Mouse (Mus musculus) testis, adult 2 months (tissue): ENCODE measurements around the gene Kras.

ENCODE experiments used
- CTCF ChIP-seq: fragments of 200-500 bp; IDR thresholded peaks from 2 replicates; pipeline ENCODE4 v1.5.1; 2012; ENCODE audit warnings: low read depth, mild to moderate bottlenecking, inconsistent platforms, low read length, moderate library complexity; ENCODE audit not compliant: control insufficient read depth, insufficient read depth, insufficient replicate concordance
- POLR2A ChIP-seq: fragments of 200-500 bp; IDR thresholded peaks from 2 replicates; pipeline ENCODE4 v1.6.1; 2012; ENCODE audit warnings: low read depth, mild to moderate bottlenecking, inconsistent platforms, low read length, moderate library complexity; ENCODE audit not compliant: control insufficient read depth

- TF ChIP-seq POLR2A (no peak), CTCF (no peak)
Observed at GRCm38 (mm10) chr6:145173781-145174191, 76.3 kb downstream of the Kras start.
